Mouse (Mus musculus) forebrain, embryonic 13.5 days (tissue): ENCODE measurements around the gene Foxp1. TPM values are rescaled to one million over a fixed set of nuclear protein-coding genes. Genes with fewer than 3 reads are reported as not detected.

Experiments used
- ATAC-seq: fragments of 200-750 bp; cut with Nextera tagmentation; 2 replicates; pipeline ENCODE4 v1.8.0; 2017
- H3K27ac ChIP-seq: fragments of 300-500 bp; sonication (generic); 2 replicates; pipeline ENCODE4 v1.5.1; 2015; ENCODE audit warnings: inconsistent platforms, mild to moderate bottlenecking, moderate library complexity
- H3K27me3 ChIP-seq: fragments of 300-500 bp; sonication (generic); 2 replicates; pipeline ENCODE4 v1.6.1; 2015; ENCODE audit warnings: mild to moderate bottlenecking, inconsistent platforms
- H3K36me3 ChIP-seq: fragments of 300-500 bp; sonication (generic); 2 replicates; pipeline ENCODE4 v1.6.1; 2015; ENCODE audit warnings: mild to moderate bottlenecking, inconsistent platforms; ENCODE audit not compliant: poor library complexity, severe bottlenecking
- H3K4me1 ChIP-seq: fragments of 300-500 bp; sonication (generic); 2 replicates; pipeline ENCODE4 v1.6.1; 2015; ENCODE audit warnings: inconsistent platforms
- H3K4me2 ChIP-seq: fragments of 300-500 bp; sonication (generic); 2 replicates; pipeline ENCODE4 v1.6.1; 2015; ENCODE audit warnings: inconsistent platforms, mild to moderate bottlenecking, moderate library complexity
- H3K4me3 ChIP-seq: fragments of 300-500 bp; sonication (generic); 2 replicates; pipeline ENCODE4 v1.5.1; 2015; ENCODE audit warnings: mild to moderate bottlenecking, inconsistent platforms
- H3K9ac ChIP-seq: fragments of 300-500 bp; sonication (generic); 2 replicates; pipeline ENCODE4 v1.6.1; 2015; ENCODE audit warnings: mild to moderate bottlenecking, inconsistent platforms
- H3K9me3 ChIP-seq: fragments of 300-500 bp; sonication (generic); replicated peaks from 2 replicates; pipeline ENCODE4 v1.6.1; 2016; ENCODE audit warnings: inconsistent platforms
- WGBS: fragments of 180-500 bp; shearing (Covaris S2); methylation state at CpG from one replicate; pipeline ENCODE4 v1.1.7; 2015; 5-methylcytosine and 5-hydroxymethylcytosine counted together
- polyA plus RNA-seq: library from polyadenylated mRNA; unstranded; fragments of >200 nt; fragmentation: Nextera tagmentation; extraction: Ambion mirVana; gene quantifications from 2 replicates; pipeline ENCODE4 v1.2.1, GENCODE M21; 2015

The Foxp1 gene
- polyA plus RNA-seq, 1 experiment from 2014 or later: 51.3 TPM

DNA sequence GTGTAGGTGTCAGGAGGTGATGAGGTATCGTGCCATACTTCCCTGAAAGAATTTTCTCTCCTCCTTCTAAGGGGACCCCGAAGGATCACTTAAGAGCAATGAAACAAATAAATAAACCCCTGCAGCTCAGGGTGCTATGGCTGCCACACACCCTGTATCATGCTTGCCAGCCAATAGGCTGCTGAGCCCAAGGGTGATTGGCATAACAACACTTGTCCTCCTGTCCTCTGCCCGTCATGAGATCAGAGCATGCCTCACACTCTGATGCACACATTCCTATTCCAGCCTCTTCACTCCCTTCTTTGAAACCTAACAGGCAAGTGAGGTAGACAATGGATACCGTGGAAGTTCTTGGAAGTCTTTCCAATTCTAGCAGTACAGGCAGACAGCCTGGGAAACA lies 526.8 kb downstream of the Foxp1 start:
- Histone ChIP-seq H3K9me3 (no peaks in the 10 kb centered on the region), H3K9ac (no peak overlapping the region), H3K4me1 (peaks cover 40% of the 10 kb centered on the region), H3K4me2 (no peak overlapping the region), H3K4me3 (no peak overlapping the region), H3K27me3 (0 out of 2 replicates have a peak, but pooled peaks cover 3% of the 10 kb centered on the region), H3K36me3 (no peaks in the 10 kb centered on the region), H3K27ac (no peak overlapping the region)
- WGBS: 80% methylated on average over 4 of the region's 4 CpGs
- ATAC-seq: no peak

DNA sequence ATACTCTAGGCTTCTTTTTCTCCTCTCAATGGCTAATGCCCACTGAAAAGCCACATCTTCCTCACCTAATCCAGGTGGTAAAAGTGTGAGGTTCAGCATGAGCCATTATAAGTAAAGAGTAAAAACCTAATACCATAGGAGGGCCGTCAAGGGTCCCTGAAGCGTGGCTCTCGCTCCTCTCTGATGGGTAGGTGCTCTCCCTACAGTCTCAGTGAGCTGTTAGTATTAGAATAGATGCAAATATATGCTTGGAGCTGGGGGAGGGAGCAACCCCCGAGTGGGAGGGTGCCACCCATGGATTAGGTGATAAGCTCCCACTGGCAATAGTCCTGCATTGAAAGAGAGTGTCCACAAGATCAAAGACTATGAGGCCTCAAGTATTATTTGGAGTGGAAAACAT lies 527.6 kb downstream of the Foxp1 start:
- 0 out of 2 replicates have a peak, but pooled peaks cover 3% of the 10 kb centered on the region for H3K27me3 ChIP-seq
- no peak overlapping the region for H3K4me3 ChIP-seq
- no peaks in the 10 kb centered on the region for H3K36me3 ChIP-seq
- peak overlapping the region; percentile 61 for H3K27ac ChIP-seq
- H3K4me1 ChIP-seq: peaks cover 33% of the 10 kb centered on the region
- H3K4me2 ChIP-seq: peak overlapping the region; percentile 43; the same call in 1 of the 2 replicates
- WGBS: 79% methylated on average over 4 of the region's 4 CpGs
- no peak for ATAC-seq
- H3K9ac ChIP-seq: no peak overlapping the region
- no peaks in the 10 kb centered on the region for H3K9me3 ChIP-seq

DNA sequence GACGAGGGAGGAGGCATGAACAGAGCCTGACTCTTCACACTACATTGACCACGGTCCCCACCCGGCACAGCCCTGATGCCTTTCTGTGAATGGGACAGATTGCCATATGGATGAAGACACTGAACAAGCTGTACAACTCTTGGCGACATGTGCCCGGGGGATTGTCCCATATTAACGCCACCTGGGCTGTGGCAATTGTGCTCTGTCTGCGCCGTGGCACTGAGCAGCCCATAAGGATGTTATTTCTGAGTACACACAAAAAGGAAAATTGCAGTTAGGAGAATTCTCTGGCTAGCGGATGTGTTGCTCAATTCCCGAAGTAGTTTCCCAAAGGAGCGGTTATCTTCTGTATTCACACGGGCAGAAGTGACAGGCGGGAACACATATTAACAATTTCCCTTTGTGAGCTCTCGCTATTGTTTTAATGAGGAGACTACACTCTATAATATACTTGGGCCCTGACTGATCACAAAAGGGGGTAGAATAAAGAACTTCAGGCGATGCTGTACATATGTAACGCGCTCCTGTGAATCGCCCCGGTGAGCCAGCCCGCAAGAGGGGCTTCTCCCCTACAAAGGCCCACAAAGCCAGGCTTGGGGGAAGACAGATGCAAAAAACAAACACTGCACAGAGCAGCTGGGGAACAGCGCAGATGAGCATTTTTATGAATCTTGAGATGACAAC lies 528.3 kb downstream of the Foxp1 start:
- 0 out of 2 replicates have a peak, but pooled peaks cover 3% of the 10 kb centered on the region for H3K27me3 ChIP-seq
- 25% methylated on average over 21 of the region's 21 CpGs for WGBS
- H3K9me3 ChIP-seq: no peaks in the 10 kb centered on the region
- H3K4me2 ChIP-seq: peak overlapping the region; percentile 43
- peak; percentile 50 for ATAC-seq
- no peak overlapping the region for H3K4me3 ChIP-seq
- H3K9ac ChIP-seq: peak overlapping the region; percentile 46; the same call in 1 of the 2 replicates
- H3K27ac ChIP-seq: peak overlapping the region; percentile 61
- H3K4me1 ChIP-seq: peaks cover 27% of the 10 kb centered on the region
- no peaks in the 10 kb centered on the region for H3K36me3 ChIP-seq

DNA sequence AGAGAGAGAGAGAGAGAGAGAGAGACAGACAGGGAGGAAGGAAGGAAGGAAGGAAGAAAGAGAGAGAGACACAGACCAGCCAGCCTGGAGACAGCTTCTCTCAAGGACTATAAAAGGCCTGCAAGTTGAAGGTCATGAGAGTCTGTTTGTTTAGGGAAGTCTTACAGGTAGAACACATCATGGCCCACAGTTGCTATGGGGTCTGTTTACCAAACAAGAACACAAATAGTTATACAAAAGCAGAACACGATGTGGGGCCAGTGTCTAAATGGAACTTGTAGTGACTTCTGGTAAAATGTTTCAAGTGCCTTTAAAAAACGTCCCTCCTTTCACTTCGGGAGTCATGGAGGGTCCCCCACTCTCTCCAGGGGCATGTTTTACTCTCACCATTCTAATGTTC lies 529.3 kb downstream of the Foxp1 start:
- Histone ChIP-seq H3K9ac (no peak overlapping the region), H3K27ac (no peak overlapping the region), H3K4me2 (no peak overlapping the region), H3K4me1 (peaks cover 22% of the 10 kb centered on the region), H3K4me3 (no peak overlapping the region), H3K36me3 (no peaks in the 10 kb centered on the region), H3K9me3 (no peaks in the 10 kb centered on the region), H3K27me3 (0 out of 2 replicates have a peak, but pooled peaks cover 3% of the 10 kb centered on the region)
- no peak for ATAC-seq
- 68% methylated on average over 3 of the region's 3 CpGs for WGBS

DNA sequence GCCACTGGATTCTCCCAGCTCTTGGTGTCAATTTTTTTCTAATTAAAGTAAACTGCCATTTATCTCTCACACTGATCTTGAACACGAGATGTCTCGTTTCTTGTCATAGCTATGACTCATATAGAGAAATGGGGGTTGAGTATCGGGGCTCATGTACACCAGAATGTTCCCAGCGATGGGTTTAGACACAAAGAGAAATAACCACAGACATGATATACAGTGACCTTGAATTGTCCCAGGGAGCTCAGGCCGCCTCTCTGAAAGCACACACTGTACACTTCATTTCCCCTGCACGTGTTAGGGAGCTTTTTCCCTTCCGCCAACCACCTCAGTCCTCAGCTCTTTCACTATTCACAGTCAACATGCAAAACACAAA lies 529.8 kb downstream of the Foxp1 start:
- no peak for ATAC-seq
- Histone ChIP-seq H3K36me3 (no peaks in the 10 kb centered on the region), H3K27ac (no peak overlapping the region), H3K4me2 (no peak overlapping the region), H3K9ac (no peak overlapping the region), H3K27me3 (0 out of 2 replicates have a peak, but pooled peaks cover 2% of the 10 kb centered on the region), H3K4me1 (peaks cover 22% of the 10 kb centered on the region), H3K9me3 (no peaks in the 10 kb centered on the region), H3K4me3 (no peak overlapping the region)
- 83% methylated on average over 7 of the region's 7 CpGs for WGBS

DNA sequence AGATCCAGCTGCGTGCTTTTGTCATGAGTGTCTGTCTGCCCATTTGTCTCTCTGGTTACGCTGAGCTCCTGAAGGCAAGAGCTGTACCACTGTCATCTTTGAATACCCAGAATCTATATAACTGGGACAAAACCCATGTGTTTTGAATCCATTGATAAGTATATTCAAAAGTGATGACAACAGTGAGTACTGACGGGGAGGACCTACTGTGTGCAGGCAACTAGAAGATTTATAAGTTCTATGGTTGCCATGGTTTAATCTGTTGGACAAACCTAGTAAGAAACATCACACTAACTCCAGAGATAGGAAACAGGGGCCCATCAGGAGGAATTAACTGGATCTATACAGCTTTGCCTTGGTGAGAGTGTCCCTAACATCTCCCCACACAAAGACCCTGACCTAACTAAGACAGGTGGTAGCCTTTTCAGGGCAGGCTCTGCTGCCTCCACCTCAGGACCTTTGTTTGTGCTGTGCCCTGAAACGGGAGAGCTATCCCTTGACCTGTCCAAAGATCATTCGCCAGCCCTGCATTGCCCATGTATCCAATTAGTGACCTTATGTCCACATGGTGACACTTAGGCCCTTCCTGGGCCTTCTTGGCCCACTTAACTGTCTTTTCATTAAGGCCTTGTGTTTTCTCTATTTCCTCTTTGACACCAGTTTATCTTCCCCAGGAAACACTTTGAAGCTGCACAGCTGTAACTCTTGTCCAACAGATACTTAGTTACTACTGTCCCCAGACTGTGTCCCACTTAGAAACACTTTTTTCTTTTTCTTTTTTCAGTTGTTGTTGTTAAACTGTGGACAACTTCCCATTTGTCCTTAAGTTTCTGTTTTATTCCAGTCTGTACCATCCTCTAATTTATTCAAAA lies 530.4 kb downstream of the Foxp1 start:
- Histone ChIP-seq H3K9ac (no peak overlapping the region), H3K27ac (no peak overlapping the region), H3K27me3 (no peaks in the 10 kb centered on the region), H3K4me3 (no peak overlapping the region), H3K4me2 (no peak overlapping the region), H3K4me1 (peaks cover 22% of the 10 kb centered on the region), H3K9me3 (no peaks in the 10 kb centered on the region), H3K36me3 (no peaks in the 10 kb centered on the region)
- ATAC-seq: no peak
- WGBS: 84% methylated on average over 5 of the region's 5 CpGs

DNA sequence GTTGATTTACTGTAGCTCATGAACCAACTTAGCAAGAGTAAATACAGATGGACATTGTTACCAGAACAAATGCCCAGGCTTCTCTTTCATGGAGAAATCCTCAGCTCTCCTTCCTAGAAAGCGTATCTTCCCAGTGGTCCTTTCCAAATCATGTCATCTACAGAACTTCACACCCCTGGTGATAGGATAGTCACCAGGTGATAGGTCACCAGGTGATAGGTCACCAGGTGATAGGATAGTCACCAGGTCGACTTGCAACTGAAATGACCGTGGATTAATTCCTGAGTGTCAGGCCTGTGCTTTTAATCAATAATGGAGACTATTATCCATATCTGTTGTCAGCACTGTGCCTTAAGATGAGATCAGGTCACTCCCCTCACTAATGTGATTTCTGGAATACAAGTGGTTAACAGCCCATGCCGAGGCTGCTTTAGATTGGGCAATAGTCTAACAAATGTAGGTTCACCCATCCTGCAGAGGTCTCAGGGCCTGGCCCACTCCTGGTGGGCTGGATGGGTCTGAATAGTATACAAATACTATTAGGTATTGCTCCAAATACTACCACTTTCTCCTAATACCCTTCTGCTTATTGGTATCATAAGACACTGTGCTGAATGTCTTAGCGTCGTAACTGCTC lies 534.9 kb downstream of the Foxp1 start:
- Histone ChIP-seq H3K4me1 (no peaks in the 10 kb centered on the region; the same call in 1 of the 2 replicates), H3K4me2 (no peak overlapping the region), H3K4me3 (no peak overlapping the region), H3K9me3 (no peaks in the 10 kb centered on the region), H3K27ac (no peak overlapping the region), H3K36me3 (no peaks in the 10 kb centered on the region), H3K27me3 (no peaks in the 10 kb centered on the region), H3K9ac (no peak overlapping the region)
- ATAC-seq: no peak
- 88% methylated on average over 6 of the region's 6 CpGs for WGBS

DNA sequence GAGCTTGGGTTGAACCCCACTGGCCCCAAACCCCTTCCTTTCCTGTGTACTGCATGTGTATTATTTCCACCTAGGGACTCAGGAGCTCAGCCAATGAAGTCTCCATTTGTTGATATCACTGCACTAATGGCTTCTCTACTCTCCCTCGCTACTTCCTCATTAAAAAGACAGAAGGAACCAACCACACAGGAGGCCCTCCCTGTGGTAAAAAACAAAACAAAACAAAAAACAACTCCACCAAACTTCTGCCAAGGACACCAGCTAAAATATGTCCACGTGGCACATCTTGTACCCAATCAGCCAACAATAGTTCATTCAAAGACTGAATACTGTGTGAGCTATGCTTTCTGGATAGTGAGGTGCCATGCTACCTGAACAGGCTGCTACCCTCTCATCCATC lies 537.1 kb downstream of the Foxp1 start:
- Histone ChIP-seq H3K9ac (no peak overlapping the region), H3K4me1 (no peaks in the 10 kb centered on the region), H3K4me3 (no peak overlapping the region), H3K27ac (no peak overlapping the region), H3K4me2 (no peak overlapping the region), H3K9me3 (no peaks in the 10 kb centered on the region), H3K27me3 (no peaks in the 10 kb centered on the region), H3K36me3 (no peaks in the 10 kb centered on the region)
- ATAC-seq: no peak
- 66% methylated on average over 2 of the region's 2 CpGs for WGBS

DNA sequence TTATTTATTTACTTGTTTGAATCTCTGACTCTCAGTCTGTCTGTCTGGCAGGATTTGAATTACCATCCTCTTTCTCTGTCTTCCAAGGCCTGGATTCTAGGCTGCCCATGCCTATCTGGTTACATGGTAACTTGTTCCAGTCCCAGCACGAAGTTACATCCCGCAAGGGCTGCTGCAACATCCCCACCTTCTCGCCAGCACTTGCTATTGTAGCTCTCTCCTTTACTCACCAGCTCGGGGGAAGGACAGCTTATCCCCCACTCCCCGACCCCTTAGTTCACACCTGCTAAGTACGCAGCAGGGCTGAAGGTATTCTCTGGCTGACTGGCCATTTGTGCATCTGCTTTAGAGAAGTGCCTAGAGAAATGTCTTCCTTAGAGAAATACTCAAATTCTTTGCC lies 537.9 kb downstream of the Foxp1 start:
- ATAC-seq: no peak
- Histone ChIP-seq H3K27ac (no peak overlapping the region), H3K4me1 (no peaks in the 10 kb centered on the region), H3K9me3 (no peaks in the 10 kb centered on the region), H3K27me3 (no peaks in the 10 kb centered on the region), H3K4me2 (no peak overlapping the region), H3K36me3 (no peaks in the 10 kb centered on the region), H3K9ac (no peak overlapping the region), H3K4me3 (no peak overlapping the region)
- 79% methylated on average over 6 of the region's 6 CpGs for WGBS

DNA sequence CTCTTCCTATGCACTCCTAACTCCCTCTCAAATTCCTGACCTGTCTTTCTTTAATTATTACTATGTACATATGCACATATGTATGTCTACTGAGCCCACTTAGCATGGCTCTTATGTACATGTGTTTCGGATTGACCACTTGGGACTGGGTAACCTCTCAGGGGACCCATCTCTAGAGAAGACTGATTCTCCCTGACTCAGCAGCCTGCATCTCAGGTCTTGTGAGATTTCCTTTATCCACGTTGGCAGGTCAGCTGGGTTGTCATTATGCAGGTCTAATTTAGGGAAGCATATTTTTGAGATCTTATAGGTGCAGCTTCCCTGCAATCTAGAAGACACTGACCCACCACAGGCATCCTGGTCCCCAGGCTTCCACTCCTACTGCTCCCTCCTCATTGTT lies 538.5 kb downstream of the Foxp1 start:
- H3K27ac ChIP-seq: no peak overlapping the region
- no peaks in the 10 kb centered on the region for H3K27me3 ChIP-seq
- no peaks in the 10 kb centered on the region for H3K36me3 ChIP-seq
- H3K9me3 ChIP-seq: no peaks in the 10 kb centered on the region
- H3K9ac ChIP-seq: no peak overlapping the region
- WGBS: 86% methylated on average over 2 of the region's 2 CpGs
- no peaks in the 10 kb centered on the region for H3K4me1 ChIP-seq
- H3K4me2 ChIP-seq: no peak overlapping the region
- H3K4me3 ChIP-seq: no peak overlapping the region
- no peak for ATAC-seq

DNA sequence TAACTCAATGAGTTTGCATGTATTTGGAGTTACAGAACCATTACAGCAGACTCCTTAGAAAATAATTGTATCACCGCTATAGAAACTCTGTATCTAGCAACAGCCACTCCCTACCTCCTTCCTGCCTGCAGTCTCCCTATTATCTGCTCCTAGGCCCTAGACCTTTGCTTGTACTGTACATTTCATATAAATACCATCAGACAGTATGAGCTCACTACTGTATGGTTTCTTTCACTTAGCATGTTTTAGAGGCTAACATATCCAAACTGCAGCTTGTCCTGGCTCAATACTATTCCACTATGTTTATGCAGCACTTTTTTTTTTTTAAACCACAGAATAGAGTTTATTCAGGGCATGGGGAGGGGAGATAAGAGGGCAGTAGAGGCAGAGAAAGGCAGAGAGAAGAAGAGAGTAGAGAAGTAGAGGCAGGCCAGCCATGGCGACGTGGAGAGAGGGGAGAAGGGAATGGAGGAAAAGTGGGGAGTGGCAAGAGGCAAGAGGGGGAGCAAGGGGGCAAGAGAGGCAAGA lies 539.1 kb downstream of the Foxp1 start:
- no peak overlapping the region for H3K9ac ChIP-seq
- H3K36me3 ChIP-seq: no peaks in the 10 kb centered on the region
- WGBS: 96% methylated on average over 3 of the region's 3 CpGs
- H3K27me3 ChIP-seq: no peaks in the 10 kb centered on the region
- H3K4me3 ChIP-seq: no peak overlapping the region
- no peak overlapping the region for H3K27ac ChIP-seq
- H3K4me2 ChIP-seq: no peak overlapping the region
- ATAC-seq: no peak
- no peaks in the 10 kb centered on the region for H3K9me3 ChIP-seq
- H3K4me1 ChIP-seq: no peaks in the 10 kb centered on the region

DNA sequence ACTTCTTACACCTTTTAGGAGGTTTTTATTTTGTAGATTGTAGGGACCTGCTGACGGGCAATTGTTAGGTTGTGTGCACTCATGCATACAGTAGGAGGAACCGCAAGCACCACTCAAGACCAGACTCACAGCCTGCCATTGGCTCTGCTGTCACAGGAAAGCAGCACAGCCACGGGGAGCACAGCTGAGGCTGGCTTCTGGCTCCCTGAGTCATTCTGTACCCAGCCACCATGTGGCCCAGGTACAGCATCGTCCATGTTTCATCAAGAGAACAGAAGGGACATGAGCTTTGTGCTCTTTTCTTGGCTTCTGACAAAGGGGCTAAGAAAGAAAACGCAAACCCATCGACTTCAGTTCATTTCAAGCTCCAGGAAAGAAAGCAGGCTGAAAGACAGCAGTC lies 541.3 kb downstream of the Foxp1 start:
- Histone ChIP-seq H3K9ac (no peak overlapping the region), H3K36me3 (peaks cover 15% of the 10 kb centered on the region), H3K27me3 (no peaks in the 10 kb centered on the region), H3K9me3 (no peaks in the 10 kb centered on the region), H3K4me2 (no peak overlapping the region), H3K4me1 (no peaks in the 10 kb centered on the region), H3K27ac (no peak overlapping the region), H3K4me3 (no peak overlapping the region)
- ATAC-seq: no peak
- WGBS: 66% methylated on average over 6 of the region's 6 CpGs
